Mouse (Mus musculus) R1 (cell line): ENCODE results near the gene Aldh18a1.
"Not testable (repeated sequence)": the region's sequence is repeated elsewhere in the genome, so short reads cannot be mapped to it uniquely, and the experiment has no call there.

ENCODE experiments used
- DNase-seq: peaks from one replicate; pipeline ENCODE4 v3.0.0-alpha.2; 2018; ENCODE audit warnings: low read depth, low spot score

The Aldh18a1 gene

GRCm38 (mm10) chr19:40588293-40588654, at the start of gene Aldh18a1:
Aldh18a1 (minus strand) TSS chr19:40588463.
- peak; percentile 92 for DNase-seq

- no peak for DNase-seq
Measured at GRCm38 (mm10) chr19:40637601-40638000, 49.3 kb upstream of the Aldh18a1 start.

- peak; percentile 11 for DNase-seq
Measured at GRCm38 (mm10) chr19:40637091-40637490, 48.8 kb upstream of the Aldh18a1 start.

- peak; percentile 18 for DNase-seq
Measured at GRCm38 (mm10) chr19:40633144-40633543, 44.9 kb upstream of the Aldh18a1 start.

- DNase-seq: no peak
Measured at GRCm38 (mm10) chr19:40632668-40633067, 44.4 kb upstream of the Aldh18a1 start.

- no peak for DNase-seq
Measured at GRCm38 (mm10) chr19:40632193-40632592, 43.9 kb upstream of the Aldh18a1 start.

GRCm38 (mm10) chr19:40630606-40631005, 42.3 kb upstream of the Aldh18a1 start:
- no peak for DNase-seq

- DNase-seq: no peak
Measured at GRCm38 (mm10) chr19:40630096-40630495, 41.8 kb upstream of the Aldh18a1 start.

GRCm38 (mm10) chr19:40628950-40629349, 40.7 kb upstream of the Aldh18a1 start:
- no peak for DNase-seq

GRCm38 (mm10) chr19:40625935-40626334, 37.7 kb upstream of the Aldh18a1 start:
- DNase-seq: no peak

GRCm38 (mm10) chr19:40621616-40622015, 33.4 kb upstream of the Aldh18a1 start:
- DNase-seq: not testable (repeated sequence)

- DNase-seq: no peak
Measured at GRCm38 (mm10) chr19:40616021-40616420, 27.8 kb upstream of the Aldh18a1 start.

GRCm38 (mm10) chr19:40614811-40615210, 26.5 kb upstream of the Aldh18a1 start:
- DNase-seq: no peak

GRCm38 (mm10) chr19:40611830-40612506, 23.7 kb upstream of the Aldh18a1 start, which contains the start of the genes Tctn3 and Entpd1:
Tctn3 (minus strand) TSS chr19:40612233.
Entpd1 (plus strand) TSS chr19:40612366.
- peak; percentile 98 for DNase-seq

- DNase-seq: no peak
Measured at GRCm38 (mm10) chr19:40607676-40608075, 19.4 kb upstream of the Aldh18a1 start.

- no peak for DNase-seq
Measured at GRCm38 (mm10) chr19:40605189-40605588, 16.9 kb upstream of the Aldh18a1 start.

GRCm38 (mm10) chr19:40601870-40602269, 13.6 kb upstream of the Aldh18a1 start:
- no peak for DNase-seq

- not testable (repeated sequence) for DNase-seq
Measured at GRCm38 (mm10) chr19:40600846-40601245, 12.6 kb upstream of the Aldh18a1 start.

GRCm38 (mm10) chr19:40595831-40596230, 7.6 kb upstream of the Aldh18a1 start:
- DNase-seq: no peak

- DNase-seq: no peak
Measured at GRCm38 (mm10) chr19:40595231-40595630, 7.0 kb upstream of the Aldh18a1 start.

GRCm38 (mm10) chr19:40589530-40589880, 1.2 kb upstream of the Aldh18a1 start:
- DNase-seq: no peak

GRCm38 (mm10) chr19:40588847-40589529, 725 bp upstream of the Aldh18a1 start:
- peak; percentile 91 for DNase-seq
